Comparison of ENCODE assay signal across 8 mouse cellular contexts in the genomic region with DNA sequence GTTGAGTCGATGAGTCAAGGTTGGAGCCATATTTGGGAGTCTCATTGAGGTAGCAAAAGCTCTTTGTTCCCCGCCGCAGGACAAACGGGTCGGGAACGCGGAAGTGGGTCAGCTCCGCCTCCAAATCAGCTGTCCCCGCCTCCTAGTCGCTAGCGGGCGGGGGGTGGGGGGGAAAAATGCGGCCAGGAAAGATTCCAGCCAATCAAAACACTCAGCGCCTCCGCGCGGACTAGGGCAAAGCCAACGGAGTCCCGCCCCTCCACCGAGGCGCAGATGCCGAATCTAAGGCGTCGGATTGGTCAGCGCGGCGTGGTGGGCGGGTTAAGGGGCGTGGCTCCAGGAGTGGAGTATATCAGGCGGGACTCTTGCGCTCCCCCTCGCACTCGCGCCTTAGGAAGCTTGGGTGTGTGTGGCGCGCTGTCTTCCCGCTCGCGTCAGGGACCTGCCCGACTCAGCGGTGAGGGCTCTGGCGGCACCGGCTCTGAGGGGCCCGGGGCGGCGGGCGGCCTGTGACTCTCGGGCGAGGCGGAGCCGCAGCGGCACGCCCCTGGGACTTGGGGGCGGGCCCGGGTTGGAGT. TPM values are rescaled to one million over a fixed set of nuclear protein-coding genes. Genes with fewer than 3 reads are reported as not detected.
DNase-seq lines count a peak whose midpoint lies in the region; ATAC-seq lines count a peak whose summit lies in the region.

No protein-coding gene starts in this region.

- H3K27me3 ChIP-seq in intestine, embryonic 14.5 days (replicated peaks; ENCODE audit: control insufficient read depth, insufficient read depth, low read length) = no peaks in the 10 kb centered on the region

- peaks cover 56% of the 10 kb centered on the region for H3K4me1 ChIP-seq in intestine, embryonic 14.5 days (replicated peaks; ENCODE audit: control insufficient read depth, insufficient read depth, low read length)

- peak overlapping the region; percentile 98 for H3K27ac ChIP-seq in intestine, embryonic 14.5 days (ENCODE audit: low read depth)

- peak overlapping the region; percentile 67 for H3K4me3 ChIP-seq in intestine, embryonic 14.5 days (ENCODE audit: low read depth, low read length)

- ATAC-seq in intestine, embryonic 14.5 days (replicated peaks; ENCODE audit: low FRiP score, low TSS enrichment, low read depth) = peak; percentile 89
- peak; percentile 76 for ATAC-seq in megakaryocyte-erythroid progenitor cell, adult 5-6 weeks (replicated peaks; ENCODE audit: low FRiP score, low TSS enrichment, poor library complexity, severe bottlenecking)

- peak; percentile 97 to 98 for DNase-seq in adrenal gland, adult 18-20 months (ENCODE audit: low spot score in 2 of 2)
- DNase-seq in embryo, embryonic 11 days = peak; percentile 100
- peak; percentile 97 for DNase-seq in gastrocnemius, postnatal 25 days
- peak; percentile 100 for DNase-seq in intestine, embryonic 14.5 days (ENCODE audit: low spot score)
- DNase-seq in left cerebral cortex, postnatal 14 days (ENCODE audit: low spot score in 2 of 2) = peak; percentile 99
- DNase-seq in right cerebral cortex, postnatal 14 days = peak; percentile 99
- DNase-seq in urinary bladder, postnatal 25 days (ENCODE audit: low spot score) = peak; percentile 98

- peak overlapping the region; percentile 96 for H3K9ac ChIP-seq in intestine, embryonic 14.5 days (ENCODE audit: low read length)

- H3K9me3 ChIP-seq in intestine, embryonic 14.5 days (ENCODE audit: control insufficient read depth, low read length) = no peaks in the 10 kb centered on the region

- peak overlapping the region; percentile 94 for H3K4me2 ChIP-seq in intestine, embryonic 14.5 days (ENCODE audit: low read length)

- WGBS in intestine, embryonic 14.5 days = 0% methylated on average over 55 of the region's 55 CpGs

- intact Hi-C loops in left cerebral cortex, postnatal 14 days (cut with DNase I) = no loop called here

- peaks cover 27% of the 10 kb centered on the region for H3K36me3 ChIP-seq in intestine, embryonic 14.5 days (ENCODE audit: control insufficient read depth, insufficient read depth, low read length)

RNA-seq across cellular contexts. Expression of gene Cirbp, which starts 1.8 kb away (rescaled TPM):
- 10 to 100 TPM; 34.7 to 46.3 TPM for total RNA-seq in adrenal gland, adult 18-20 months (2021)
- total RNA-seq in gastrocnemius, postnatal 25 days (2021) = 10 to 100 TPM; 17.3 to 21.4 TPM
- 76.4 and 81.6 TPM in 2 replicates for polyA plus RNA-seq in intestine, embryonic 14.5 days (2014; fragmentation: Nextera tagmentation; extraction: Ambion mirVana)
- 100 to 1,000 TPM in 1 of 2 experiments, 10 to 100 TPM in 1; 95.6 to 111 TPM for total RNA-seq in left cerebral cortex, postnatal 14 days (2021)
- total RNA-seq in megakaryocyte-erythroid progenitor cell, adult 5-6 weeks (2014; fragmentation: Nextera tagmentation) = 31.5 and 44.0 TPM in 2 replicates
- total RNA-seq in megakaryocyte-erythroid progenitor cell, adult 5-6 weeks (2017) = 30.8 and 73.1 TPM in 2 replicates

RNA-seq across cellular contexts. Expression of gene 1600002K03Rik, which starts 5.2 kb away (rescaled TPM):
- 10 to 100 TPM; 14.7 to 16.6 TPM for total RNA-seq in adrenal gland, adult 18-20 months (2021)
- total RNA-seq in gastrocnemius, postnatal 25 days (2021) = 1 to 10 TPM; 5.1 to 5.9 TPM
- polyA plus RNA-seq in intestine, embryonic 14.5 days (2014; fragmentation: Nextera tagmentation; extraction: Ambion mirVana) = 15.8 and 16.7 TPM in 2 replicates
- total RNA-seq in left cerebral cortex, postnatal 14 days (2021) = 1 to 10 TPM; 5.7 to 6.2 TPM
- total RNA-seq in megakaryocyte-erythroid progenitor cell, adult 5-6 weeks (2014; fragmentation: Nextera tagmentation) = 14.2 and 22.9 TPM in 2 replicates
- 25.4 and 27.8 TPM in 2 replicates for total RNA-seq in megakaryocyte-erythroid progenitor cell, adult 5-6 weeks (2017)

RNA-seq across cellular contexts. Expression of gene Efna2, which starts 11.7 kb away (rescaled TPM):
- total RNA-seq in adrenal gland, adult 18-20 months (2021) = 1 to 10 TPM; 1.3 to 2.1 TPM
- under 1 TPM; 0.26 to 0.54 TPM for total RNA-seq in gastrocnemius, postnatal 25 days (2021)
- 10.2 and 12.2 TPM in 2 replicates for polyA plus RNA-seq in intestine, embryonic 14.5 days (2014; fragmentation: Nextera tagmentation; extraction: Ambion mirVana)
- total RNA-seq in left cerebral cortex, postnatal 14 days (2021) = 10 to 100 TPM; 13.9 to 14.3 TPM
- total RNA-seq in megakaryocyte-erythroid progenitor cell, adult 5-6 weeks (2014; fragmentation: Nextera tagmentation) = 0.40 TPM in 1 of 2 replicates, not detected in the other
- total RNA-seq in megakaryocyte-erythroid progenitor cell, adult 5-6 weeks (2017) = 0.80 TPM in 1 of 2 replicates, not detected in the other

RNA-seq across cellular contexts. Expression of gene Midn, which starts 19.5 kb away (rescaled TPM):
- 10 to 100 TPM; 64.8 to 82.0 TPM for total RNA-seq in adrenal gland, adult 18-20 months (2021)
- total RNA-seq in gastrocnemius, postnatal 25 days (2021) = 10 to 100 TPM; 33.7 to 34.8 TPM
- 25.5 and 28.9 TPM in 2 replicates for polyA plus RNA-seq in intestine, embryonic 14.5 days (2014; fragmentation: Nextera tagmentation; extraction: Ambion mirVana)
- total RNA-seq in left cerebral cortex, postnatal 14 days (2021) = 10 to 100 TPM; 94.0 to 96.3 TPM
- total RNA-seq in megakaryocyte-erythroid progenitor cell, adult 5-6 weeks (2014; fragmentation: Nextera tagmentation) = 30.9 and 34.0 TPM in 2 replicates
- total RNA-seq in megakaryocyte-erythroid progenitor cell, adult 5-6 weeks (2017) = 9.4 and 10.5 TPM in 2 replicates

RNA-seq across cellular contexts. Expression of gene Cbarp, which starts 26.9 kb away (rescaled TPM):
- 100 to 1,000 TPM; 129 to 266 TPM for total RNA-seq in adrenal gland, adult 18-20 months (2021)
- total RNA-seq in gastrocnemius, postnatal 25 days (2021) = 1 to 10 TPM; 1.2 to 1.6 TPM
- 7.1 and 8.5 TPM in 2 replicates for polyA plus RNA-seq in intestine, embryonic 14.5 days (2014; fragmentation: Nextera tagmentation; extraction: Ambion mirVana)
- total RNA-seq in left cerebral cortex, postnatal 14 days (2021) = 100 to 1,000 TPM; 437 to 473 TPM
- total RNA-seq in megakaryocyte-erythroid progenitor cell, adult 5-6 weeks (2014; fragmentation: Nextera tagmentation) = 5.2 and 10.5 TPM in 2 replicates
- total RNA-seq in megakaryocyte-erythroid progenitor cell, adult 5-6 weeks (2017) = 3.7 TPM in 1 of 2 replicates, not detected in the other

Comparison
In these comparisons a context has a peak if more than half of its experiments do, and no peak if none do; other contexts are left out.
1. Peak in every context shown above with its lines: DNase-seq, ATAC-seq, H3K4me3 ChIP-seq and H3K27ac ChIP-seq.
2. RNA of gene Efna2, which starts 11.7 kb away (total RNA-seq): 13.9 to 14.3 TPM in left cerebral cortex, postnatal 14 days; 1.3 to 2.1 TPM in adrenal gland, adult 18-20 months, 0.40 to 0.80 TPM in megakaryocyte-erythroid progenitor cell, adult 5-6 weeks and 0.26 to 0.54 TPM in gastrocnemius, postnatal 25 days; every median in the first group is over 4 times any median in the second.